Mouse (Mus musculus) mammary gland, adult 2 months (tissue): Measurements from ENCODE around the gene Gpr146. TPM values are rescaled to one million over a fixed set of nuclear protein-coding genes. Genes with fewer than 3 reads are reported as not detected.

Experiments used
- polyA plus RNA-seq: library from polyadenylated mRNA; depleted of rRNA; stranded (reverse); fragments of >200 nt; gene quantifications from 2 replicates; pipeline ENCODE4 v1.2.3, GENCODE M21; 2012; ENCODE audit warnings: low replicate concordance; rRNA removed

Gpr146 gene
- 63.0 and 67.3 TPM in 2 replicates for polyA plus RNA-seq

GRCm38 (mm10) chr5:139377468-139378270 is at the start of gene Gpr146:
TSS of gene Gpr146 (plus strand) at chr5:139377697.

GRCm38 (mm10) chr5:139351134-139351533 is 26.4 kb upstream of the Gpr146 start, which contains the start of gene Cox19:
TSS of gene Cox19 (minus strand) at chr5:139351418.

GRCm38 (mm10) chr5:139352317-139352716 is 25.2 kb upstream of the Gpr146 start, which contains the start of gene Cyp2w1:
TSS of gene Cyp2w1 (plus strand) at chr5:139352617.

GRCm38 (mm10) chr5:139404801-139405401 is 27.4 kb downstream of the Gpr146 start, which contains the start of gene C130050O18Rik:
TSS of gene C130050O18Rik (plus strand) at chr5:139405280.

GRCm38 (mm10) chr5:139423026-139423865 is 45.7 kb downstream of the Gpr146 start, which contains the start of gene Gper1:
TSS of gene Gper1 (plus strand) at chr5:139423151.

Other genes starting within 250 kb of the Gpr146 start
- 6.4 and 7.6 TPM in 2 replicates for gene Prkar1b, start 227.7 kb upstream of the Gpr146 start, polyA plus RNA-seq
- gene Dnaaf5, start 227.5 kb upstream of the Gpr146 start, polyA plus RNA-seq: 19.0 and 30.5 TPM in 2 replicates
- gene Sun1, start 177.1 kb upstream of the Gpr146 start, polyA plus RNA-seq: 29.3 and 52.6 TPM in 2 replicates
- 72.3 and 133 TPM in 2 replicates for gene Get4, start 125.4 kb upstream of the Gpr146 start, polyA plus RNA-seq
- 23.1 and 40.8 TPM in 2 replicates for gene Adap1, start 52.1 kb upstream of the Gpr146 start, polyA plus RNA-seq
- 126 and 169 TPM in 2 replicates for gene Cox19, start 26.3 kb upstream of the Gpr146 start, polyA plus RNA-seq
- 0.37 and 0.52 TPM in 2 replicates for gene Cyp2w1, start 25.1 kb upstream of the Gpr146 start, polyA plus RNA-seq
- gene C130050O18Rik, start 27.6 kb downstream of the Gpr146 start, polyA plus RNA-seq: 2.9 TPM in 2 replicates
- gene Gper1, start 45.5 kb downstream of the Gpr146 start, polyA plus RNA-seq: 2.6 and 2.9 TPM in 2 replicates
- gene 3110082I17Rik, start 82.8 kb downstream of the Gpr146 start, polyA plus RNA-seq: 8.9 and 11.4 TPM in 2 replicates
- 9.3 and 16.1 TPM in 2 replicates for gene Zfand2a, start 106.9 kb downstream of the Gpr146 start, polyA plus RNA-seq
- gene Uncx, start 165.8 kb downstream of the Gpr146 start, polyA plus RNA-seq: not detected in 2 replicates